Mouse (Mus musculus) heart, postnatal 4 days (tissue): ENCODE data around the gene Olfr237-ps1. TPM values are rescaled to one million over a fixed set of nuclear protein-coding genes. Genes with fewer than 3 reads are reported as not detected.
"Not testable (repeated sequence)": the region's sequence is repeated elsewhere in the genome, so short reads cannot be mapped to it uniquely, and the experiment has no call there.

Experiments used
- DNase-seq: peaks from one replicate; pipeline ENCODE4 v3.0.0; 2021
- total RNA-seq, 2 experiments: library from RNA; stranded (reverse); gene quantifications; 2 replicates each; pipeline ENCODE4 v1.2.3; 2021

Gene Olfr237-ps1
- not detected for total RNA-seq

DNA sequence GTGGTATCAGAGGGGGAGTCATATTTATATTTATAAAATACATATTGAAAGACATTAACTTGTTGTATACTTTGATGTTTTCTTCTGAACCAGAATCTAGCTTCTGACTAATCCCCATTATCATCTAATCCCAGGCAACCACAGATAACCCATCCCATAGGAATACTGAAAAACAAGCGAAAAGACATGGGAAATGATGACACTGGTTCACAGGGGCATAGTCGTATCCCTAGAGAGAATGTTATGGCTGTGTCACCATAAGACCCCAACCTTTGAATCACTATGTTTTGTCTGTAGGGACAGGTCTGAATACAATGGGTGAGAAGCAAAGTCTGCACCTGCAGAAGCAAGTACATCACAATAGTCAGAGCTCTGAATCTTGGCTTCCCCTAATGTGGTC, at the start of gene Olfr237-ps1:
Gene Olfr237-ps1 (plus strand): TSS at position 301 of the 400 bp plus-strand sequence.
- DNase-seq, result not testable (repeated sequence)

DNA sequence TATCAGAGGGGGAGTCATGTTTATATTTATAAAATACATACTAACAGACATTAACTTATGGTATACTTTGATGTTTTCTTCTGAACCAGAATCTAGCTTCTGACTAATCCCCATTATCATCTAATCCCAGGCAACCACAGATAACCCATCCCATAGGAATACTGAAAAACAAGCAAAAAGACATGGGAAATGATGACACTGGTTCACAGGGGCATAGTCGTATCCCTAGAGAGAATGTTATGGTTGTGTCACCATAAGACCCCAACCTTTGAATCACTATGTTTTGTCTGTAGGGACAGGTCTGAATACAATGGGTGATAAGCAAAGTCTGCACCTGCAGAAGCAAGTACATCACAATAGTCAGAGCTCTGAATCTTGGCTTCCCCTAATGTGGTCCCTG, 40.3 kb upstream of the Olfr237-ps1 start, which contains the start of gene Olfr441:
Gene Olfr441 (plus strand): TSS at position 301 of the 400 bp plus-strand sequence.
- DNase-seq, result not testable (repeated sequence)

- no peak for DNase-seq
These were observed 13.1 kb downstream of the Olfr237-ps1 start for GRCm38 (mm10) chr6:43159502-43159901.

DNA sequence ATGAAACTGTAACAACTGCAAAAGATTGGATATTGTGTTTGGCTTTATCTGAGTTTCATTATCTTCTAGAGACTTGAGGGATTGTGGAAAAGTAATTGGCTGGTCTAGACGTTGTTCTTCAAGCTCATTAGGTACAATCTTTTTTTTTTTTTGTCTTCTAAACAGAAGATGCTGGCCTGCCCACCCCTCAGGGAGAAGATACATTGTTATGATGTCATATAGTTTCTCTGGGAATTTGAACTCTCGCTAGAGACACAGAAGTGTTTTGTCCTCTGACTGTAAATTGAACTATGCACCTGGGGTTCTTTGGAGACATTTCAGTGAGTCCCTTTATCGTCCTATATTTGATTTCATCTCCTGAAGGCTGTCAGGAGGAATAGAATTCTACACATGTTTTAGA, 16.6 kb downstream of the Olfr237-ps1 start, which contains the start of gene Olfr437:
Gene Olfr437 (plus strand): TSS at position 301 of the 400 bp plus-strand sequence.
- DNase-seq, result no peak

DNA sequence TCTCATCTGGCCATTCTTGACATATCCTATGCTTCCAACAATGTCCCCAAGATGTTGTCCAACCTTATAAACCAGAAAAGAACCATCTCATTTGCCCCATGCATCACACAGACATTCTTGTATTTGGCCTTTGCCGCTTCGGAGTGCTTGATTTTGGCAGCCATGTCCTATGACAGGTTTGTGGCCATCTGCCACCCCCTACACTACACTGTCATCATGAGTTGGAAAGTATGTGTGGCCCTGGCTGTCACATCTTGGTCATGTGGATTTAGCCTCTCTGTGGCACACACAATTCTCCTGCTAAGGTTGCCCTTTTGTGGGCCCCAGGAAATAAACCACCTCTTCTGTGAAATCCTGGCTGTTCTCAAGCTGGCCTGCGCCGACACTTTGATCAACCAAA, 20.9 kb downstream of the Olfr237-ps1 start:
- no peak for DNase-seq

- no peak for DNase-seq
These were observed 25.5 kb downstream of the Olfr237-ps1 start, which contains the start of gene Olfr13 for GRCm38 (mm10) chr6:43171840-43172239. Gene Olfr13, plus strand, starts transcription at chr6:43172140.

DNA sequence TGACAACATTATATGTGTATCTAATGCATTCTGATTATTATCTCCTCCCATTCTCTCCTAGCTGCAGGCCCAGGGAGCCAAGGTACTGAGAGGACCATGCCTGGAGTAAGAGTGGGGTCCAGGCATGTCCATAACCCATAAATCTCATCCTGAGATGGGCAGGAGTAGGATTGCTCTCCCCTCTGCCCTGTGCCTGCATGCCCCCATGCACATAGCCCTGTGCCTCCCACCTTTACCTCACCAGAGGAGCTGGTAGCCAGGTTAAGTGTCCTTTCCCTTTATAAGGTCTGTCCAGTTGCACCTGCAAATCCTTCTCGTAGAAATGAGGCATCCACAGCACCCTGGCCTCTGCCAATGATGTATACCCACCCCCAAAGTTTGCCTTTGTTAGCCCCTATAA, 31.8 kb downstream of the Olfr237-ps1 start:
- no peak for DNase-seq

- no peak for DNase-seq
These were observed 32.5 kb downstream of the Olfr237-ps1 start for GRCm38 (mm10) chr6:43178584-43179501.

DNA sequence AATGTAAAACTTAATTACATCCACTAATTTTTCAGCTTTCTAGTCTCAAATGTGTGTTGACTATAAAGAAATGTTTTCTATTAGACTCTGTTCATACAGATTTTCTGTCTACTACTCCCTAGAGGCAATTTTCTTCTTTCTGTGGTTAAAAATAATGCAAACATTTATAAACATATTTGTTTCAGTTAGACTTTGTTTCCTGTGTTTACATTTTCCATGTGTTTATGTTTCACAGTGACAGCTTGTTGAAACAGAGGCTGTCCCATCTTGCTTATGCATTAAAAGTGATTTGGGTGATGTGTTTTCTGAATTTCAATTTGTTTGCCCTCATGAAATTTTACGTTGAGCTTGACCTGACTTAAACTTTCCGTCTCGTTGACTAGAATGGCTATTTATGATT, 44.6 kb downstream of the Olfr237-ps1 start:
- DNase-seq, result no peak

GRCm38 (mm10) chr6:43196781-43197180, 50.4 kb downstream of the Olfr237-ps1 start, which contains the start of gene Olfr435:
Gene Olfr435, plus strand, starts transcription at chr6:43197146.
- DNase-seq, result no peak

GRCm38 (mm10) chr6:43198094-43198493, 51.7 kb downstream of the Olfr237-ps1 start:
- DNase-seq, result no peak

DNA sequence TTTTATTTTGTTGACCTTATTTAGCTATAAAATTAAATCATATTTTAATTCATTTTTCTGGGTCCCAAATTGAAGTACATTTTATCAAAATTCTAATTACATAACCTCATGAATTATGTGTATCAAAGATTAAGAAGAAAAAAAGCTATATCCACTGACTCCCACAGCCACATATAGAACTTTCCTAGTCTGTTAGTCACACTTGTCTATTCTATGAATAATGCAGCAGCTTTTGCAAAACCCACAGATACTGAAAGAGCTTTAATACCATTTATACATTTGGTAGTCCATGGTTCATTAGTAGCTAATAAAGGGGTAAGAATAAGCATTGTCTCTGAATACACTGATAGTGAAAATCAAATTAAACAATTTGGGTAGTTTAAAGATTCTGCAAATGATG, 56.4 kb downstream of the Olfr237-ps1 start:
- DNase-seq, result no peak

GRCm38 (mm10) chr6:43205355-43205754, 59.0 kb downstream of the Olfr237-ps1 start:
- no peak for DNase-seq

Other genes with a start within 250 kb of the Olfr237-ps1 start
- not detected for gene Olfr447, start 237.7 kb upstream of the Olfr237-ps1 start, total RNA-seq
- gene Olfr446, start 225.2 kb upstream of the Olfr237-ps1 start, total RNA-seq, result not detected
- not detected for gene Olfr444, start 197.5 kb upstream of the Olfr237-ps1 start, total RNA-seq
- not detected for gene Olfr441, start 40.2 kb upstream of the Olfr237-ps1 start, total RNA-seq
- gene Olfr437, start 16.7 kb downstream of the Olfr237-ps1 start, total RNA-seq, result not detected
- not detected for gene Olfr13, start 25.6 kb downstream of the Olfr237-ps1 start, total RNA-seq
- gene Olfr435, start 50.6 kb downstream of the Olfr237-ps1 start, total RNA-seq, result not detected
- gene Olfr434, start 66.5 kb downstream of the Olfr237-ps1 start, total RNA-seq, result not detected
- gene Olfr47, start 85.0 kb downstream of the Olfr237-ps1 start, total RNA-seq, result not detected
- 10 to 100 TPM; 18.8 to 19.2 TPM for gene Arhgef5, start 119.0 kb downstream of the Olfr237-ps1 start, total RNA-seq
- gene Nobox, start 163.0 kb downstream of the Olfr237-ps1 start, total RNA-seq, result not detected